In genomic region chr2:170288196-170288595, GRCm38 (mm10) we compare ENCODE assay signal across 8 mouse cellular contexts.
DNase-seq lines count a peak whose midpoint lies in the region; ATAC-seq and TF ChIP-seq lines count a peak whose summit lies in the region.

No protein-coding gene starts in this region.

- H3K27ac ChIP-seq in heart, embryonic 13.5 days (replicated peaks): no peak overlapping the region
- H3K27ac ChIP-seq in hindbrain, postnatal 0 days: peak overlapping the region; percentile 75

- H3K9ac ChIP-seq in heart, embryonic 13.5 days: peak overlapping the region; percentile 62; the same call in 1 of the 2 replicates
- peak overlapping the region; percentile 14; the same call in 1 of the 2 replicates for H3K9ac ChIP-seq in hindbrain, postnatal 0 days (replicated peaks; ENCODE audit: low read length)

- H3K36me3 ChIP-seq in heart, embryonic 13.5 days: no peaks in the 10 kb centered on the region
- no peaks in the 10 kb centered on the region for H3K36me3 ChIP-seq in hindbrain, postnatal 0 days (ENCODE audit: insufficient read depth, low read length)

- ATAC-seq in heart, embryonic 13.5 days (ENCODE audit: extremely low read depth, insufficient number of reproducible peaks, low FRiP score, low TSS enrichment): no peak
- no peak for ATAC-seq in hindbrain, postnatal 0 days
- ATAC-seq in monocyte, adult 5-6 weeks (replicated peaks; ENCODE audit: insufficient number of reproducible peaks, low FRiP score, low TSS enrichment, poor library complexity, severe bottlenecking): no peak

- no peaks in the 10 kb centered on the region for H3K27me3 ChIP-seq in heart, embryonic 13.5 days (replicated peaks)
- no peaks in the 10 kb centered on the region for H3K27me3 ChIP-seq in hindbrain, postnatal 0 days (ENCODE audit: insufficient read depth, low read length)

- H3K4me3 ChIP-seq in heart, embryonic 13.5 days: peak overlapping the region; percentile 58
- no peak overlapping the region; the same call in 1 of the 2 replicates for H3K4me3 ChIP-seq in hindbrain, postnatal 0 days (ENCODE audit: low read length)

- 15% methylated on average over 11 of the region's 11 CpGs for WGBS in heart, embryonic 13.5 days
- WGBS in hindbrain, postnatal 0 days: 13% methylated on average over 11 of the region's 11 CpGs

- no peak for DNase-seq in heart, postnatal 4 days
- DNase-seq in embryo, embryonic 11 days: peak; percentile 40
- DNase-seq in hindbrain, postnatal 0 days (ENCODE audit: low spot score): peak; percentile 19
- peak; percentile 42 for DNase-seq in neural tube, embryonic 10.5 days (ENCODE audit: extremely low spot score, low spot score)
- no peak for DNase-seq in adrenal gland, postnatal 10 days
- no peak for DNase-seq in layer of hippocampus, adult 9-11 months

- no peak for TF ChIP-seq CTCF in hindbrain, postnatal 0 days (IDR thresholded peaks at IDR 0.05; ENCODE audit: low read depth)

- no peaks in the 10 kb centered on the region for H3K9me3 ChIP-seq in heart, embryonic 13.5 days
- no peaks in the 10 kb centered on the region for H3K9me3 ChIP-seq in hindbrain, postnatal 0 days (ENCODE audit: low read length)

- H3K4me2 ChIP-seq in heart, embryonic 13.5 days: peak overlapping the region; percentile 95
- peak overlapping the region; percentile 65 for H3K4me2 ChIP-seq in hindbrain, postnatal 0 days (ENCODE audit: low read depth, low read length)

- H3K4me1 ChIP-seq in heart, embryonic 13.5 days: peaks cover 44% of the 10 kb centered on the region
- peaks cover 12% of the 10 kb centered on the region; the same call in 1 of the 2 replicates for H3K4me1 ChIP-seq in hindbrain, postnatal 0 days (ENCODE audit: insufficient read depth, low read length)

Comparison
In these comparisons a context has a peak if more than half of its experiments do, and no peak if none do; other contexts are left out.
1. DNase-seq: peak in embryo, embryonic 11 days (single experiment), hindbrain, postnatal 0 days (single experiment) and neural tube, embryonic 10.5 days (single experiment); none in heart, postnatal 4 days (single experiment), adrenal gland, postnatal 10 days (single experiment) and layer of hippocampus, adult 9-11 months (single experiment).